In genomic region chr7:68374109-68374857, GRCm38 (mm10) we compare ENCODE assay signal across 8 mouse cellular contexts.
A peak's percentile ranks its signal among the peaks of the same experiment; 100 is the strongest.
DNase-seq lines count a peak whose midpoint lies in the region; ATAC-seq and TF ChIP-seq lines count a peak whose summit lies in the region.

No protein-coding gene starts in this region.

- H3K4me1 ChIP-seq in ES-Bruce4 (ENCODE audit: control insufficient read depth, insufficient read depth, low read length), result no peaks in the 10 kb centered on the region
- peaks cover 28% of the 10 kb centered on the region for H3K4me1 ChIP-seq in heart, embryonic 10.5 days
- H3K4me1 ChIP-seq in kidney, embryonic 15.5 days, result peaks cover 14% of the 10 kb centered on the region; the same call in 1 of the 2 replicates

- peak overlapping the region; percentile 61 for H3K4me2 ChIP-seq in kidney, embryonic 15.5 days

- H3K9ac ChIP-seq in ES-Bruce4 (ENCODE audit: low read depth, poor library complexity, severe bottlenecking), result no peak overlapping the region
- H3K9ac ChIP-seq in kidney, embryonic 15.5 days, result no peak overlapping the region

- 7% methylated on average over 16 of the region's 16 CpGs for WGBS in heart, embryonic 10.5 days
- 19% methylated on average over 16 of the region's 16 CpGs for WGBS in kidney, embryonic 15.5 days

- no peaks in the 10 kb centered on the region for H3K9me3 ChIP-seq in ES-Bruce4 (replicated peaks; ENCODE audit: control insufficient read depth, insufficient read depth, low read length, poor library complexity, severe bottlenecking)
- no peaks in the 10 kb centered on the region for H3K9me3 ChIP-seq in heart, embryonic 10.5 days
- H3K9me3 ChIP-seq in kidney, embryonic 15.5 days (replicated peaks), result no peaks in the 10 kb centered on the region

- no peak for TF ChIP-seq EP300 in ES-Bruce4 (IDR thresholded peaks at IDR 0.05; ENCODE audit: insufficient read depth, low read depth, low read length)

- no peaks in the 10 kb centered on the region for H3K36me3 ChIP-seq in ES-Bruce4 (ENCODE audit: control insufficient read depth, insufficient read depth, low read length, poor library complexity, severe bottlenecking)
- H3K36me3 ChIP-seq in heart, embryonic 10.5 days, result no peaks in the 10 kb centered on the region
- H3K36me3 ChIP-seq in kidney, embryonic 15.5 days, result no peaks in the 10 kb centered on the region

- H3K4me3 ChIP-seq in ES-Bruce4 (ENCODE audit: low read depth, low read length), result no peak overlapping the region
- H3K4me3 ChIP-seq in heart, embryonic 10.5 days, result peak overlapping the region; percentile 19
- peak overlapping the region; percentile 30 for H3K4me3 ChIP-seq in kidney, embryonic 15.5 days (replicated peaks)

- H3K27ac ChIP-seq in ES-Bruce4 (ENCODE audit: insufficient read depth, low read length), result no peak overlapping the region
- H3K27ac ChIP-seq in heart, embryonic 10.5 days, result no peak overlapping the region
- H3K27ac ChIP-seq in kidney, embryonic 15.5 days, result no peak overlapping the region

- DNase-seq in adrenal gland, postnatal 14 days, result peak; percentile 74
- peak; percentile 78 for DNase-seq in embryo, embryonic 9.5 days (ENCODE audit: extremely low spot score)
- peak; percentile 87 for DNase-seq in heart, embryonic 10.5 days (ENCODE audit: low spot score)
- peak; percentile 69 for DNase-seq in liver
- peak; percentile 82 for DNase-seq in neural tube, embryonic 10.5 days (ENCODE audit: extremely low spot score, low spot score)
- DNase-seq in thymus, postnatal 0 days (ENCODE audit: low spot score), result peak; percentile 75

- TF ChIP-seq POLR2A in ES-Bruce4 (IDR thresholded peaks at IDR 0.05; ENCODE audit: insufficient read depth, low read length), result no peak

- peak; percentile 47; the same call in 1 of the 2 replicates for ATAC-seq in kidney, embryonic 15.5 days (replicated peaks; ENCODE audit: low FRiP score)

- peak; percentile 91 for TF ChIP-seq CTCF in ES-Bruce4 (IDR thresholded peaks at IDR 0.05; ENCODE audit: low read depth, low read length)

- H3K27me3 ChIP-seq in ES-Bruce4 (ENCODE audit: control insufficient read depth, insufficient read depth, low read length, poor library complexity, severe bottlenecking), result no peaks in the 10 kb centered on the region
- H3K27me3 ChIP-seq in heart, embryonic 10.5 days (ENCODE audit: insufficient read depth, poor library complexity, severe bottlenecking), result peaks cover 63% of the 10 kb centered on the region
- H3K27me3 ChIP-seq in kidney, embryonic 15.5 days, result peaks cover 15% of the 10 kb centered on the region; the same call in 1 of the 2 replicates
